Mouse (Mus musculus): ENCODE measurements around the gene Ubap2.
A peak's percentile ranks its signal among the peaks of the same experiment; 100 is the strongest.

Ubap2 gene

DNA sequence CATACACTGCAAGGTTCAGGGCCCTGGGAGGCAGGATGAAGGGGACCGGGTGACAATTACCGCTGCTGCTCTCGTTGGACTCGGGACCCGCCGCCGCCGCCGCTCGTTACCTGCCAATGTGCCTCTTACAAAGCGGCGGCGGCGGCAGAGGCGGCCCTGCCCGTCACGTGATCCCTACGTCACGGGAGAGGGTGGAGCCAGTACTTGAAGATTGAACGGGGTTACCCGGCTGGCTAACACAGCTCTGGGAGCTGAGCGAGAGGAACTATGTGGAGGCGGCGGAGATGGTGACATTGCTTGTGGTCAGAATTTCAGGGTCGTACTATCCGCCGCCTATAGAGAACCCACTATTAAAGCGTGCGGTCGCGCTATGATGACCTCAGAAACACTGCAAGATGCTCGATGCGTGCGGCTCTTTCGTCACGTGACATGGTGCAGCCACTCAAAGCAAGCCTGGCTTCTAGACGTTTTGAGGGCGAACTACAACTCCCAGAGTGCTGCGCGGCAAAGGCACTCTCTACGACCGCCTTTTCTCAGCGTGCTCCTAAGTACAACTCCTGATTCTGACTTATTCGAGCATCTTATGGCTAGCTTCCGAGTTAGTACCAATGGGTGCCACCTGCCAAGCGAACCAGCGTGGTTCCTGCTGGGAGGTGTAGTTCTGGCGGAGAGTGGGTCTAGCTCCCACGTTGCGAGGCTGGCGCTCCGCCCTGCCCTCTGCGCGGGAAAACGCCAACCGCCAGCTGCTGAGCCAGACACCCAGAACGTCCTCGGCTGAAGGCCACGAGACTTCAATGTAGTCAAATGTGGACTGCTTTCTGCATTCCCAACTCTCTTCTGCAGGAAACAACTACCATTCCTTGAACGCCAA is at the start of gene Ubap2:
Gene Ubap2, minus strand, starts transcription at position 165 of the 871 bp plus-strand sequence.
- peak; percentile 92 to 98 for DNase-seq

DNA sequence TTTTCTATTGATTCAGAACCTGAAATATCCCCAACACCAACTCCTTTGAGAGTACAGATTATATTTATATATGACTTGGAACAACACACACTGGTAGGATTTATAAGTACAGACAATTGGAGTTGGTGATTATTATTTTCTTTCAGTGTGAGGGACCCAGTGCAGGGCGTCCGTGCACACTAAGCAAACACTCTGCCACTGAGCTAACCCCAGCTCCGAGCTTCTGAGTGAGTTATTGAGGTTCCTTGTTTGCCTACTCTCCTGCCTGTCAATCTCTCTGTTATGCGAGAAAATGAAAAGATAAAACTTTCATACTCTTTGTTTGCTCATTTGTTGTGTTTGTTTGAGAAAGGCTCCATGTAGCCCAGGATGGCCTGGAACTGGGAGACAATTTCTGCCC is 46.0 kb upstream of the Ubap2 start:
- no peak for DNase-seq

DNA sequence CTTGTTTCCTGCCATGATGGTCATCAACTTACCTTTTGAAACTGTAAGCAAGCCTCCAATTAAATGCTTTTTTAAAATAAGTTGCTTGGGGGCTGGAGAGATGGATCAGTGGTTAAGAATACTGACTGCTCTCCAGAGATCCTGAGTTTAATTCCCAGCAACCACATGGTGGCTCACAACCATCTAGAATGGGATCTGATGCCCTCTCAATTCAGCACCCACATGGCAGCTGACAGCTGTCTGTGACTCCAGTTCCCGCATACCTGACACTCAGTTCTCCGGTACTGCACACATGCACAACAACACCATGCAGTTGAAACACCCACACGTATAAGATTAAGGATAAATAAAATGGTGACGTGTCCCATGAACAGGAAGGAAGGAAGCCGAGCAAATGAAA is 43.3 kb upstream of the Ubap2 start:
- no peak for DNase-seq

DNA sequence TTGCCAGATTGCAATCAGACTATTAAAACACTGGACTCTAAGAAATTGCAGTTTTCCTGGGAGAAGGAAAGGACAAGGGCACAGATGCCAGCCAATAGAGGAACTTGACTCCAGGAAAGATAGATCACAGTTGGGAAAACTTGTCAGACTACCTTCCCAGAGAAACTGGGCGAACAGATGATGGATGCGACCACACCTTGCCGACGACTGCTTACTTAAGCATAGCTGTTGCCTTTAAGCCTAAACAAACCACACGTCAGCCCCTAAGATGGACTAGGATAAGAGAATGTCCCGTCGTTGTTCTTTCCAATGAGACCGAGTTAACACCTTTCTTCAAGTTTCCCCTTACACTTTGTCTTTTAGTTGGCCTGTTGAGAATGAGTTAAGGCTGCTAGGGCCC is 40.2 kb upstream of the Ubap2 start:
- no peak for DNase-seq

DNA sequence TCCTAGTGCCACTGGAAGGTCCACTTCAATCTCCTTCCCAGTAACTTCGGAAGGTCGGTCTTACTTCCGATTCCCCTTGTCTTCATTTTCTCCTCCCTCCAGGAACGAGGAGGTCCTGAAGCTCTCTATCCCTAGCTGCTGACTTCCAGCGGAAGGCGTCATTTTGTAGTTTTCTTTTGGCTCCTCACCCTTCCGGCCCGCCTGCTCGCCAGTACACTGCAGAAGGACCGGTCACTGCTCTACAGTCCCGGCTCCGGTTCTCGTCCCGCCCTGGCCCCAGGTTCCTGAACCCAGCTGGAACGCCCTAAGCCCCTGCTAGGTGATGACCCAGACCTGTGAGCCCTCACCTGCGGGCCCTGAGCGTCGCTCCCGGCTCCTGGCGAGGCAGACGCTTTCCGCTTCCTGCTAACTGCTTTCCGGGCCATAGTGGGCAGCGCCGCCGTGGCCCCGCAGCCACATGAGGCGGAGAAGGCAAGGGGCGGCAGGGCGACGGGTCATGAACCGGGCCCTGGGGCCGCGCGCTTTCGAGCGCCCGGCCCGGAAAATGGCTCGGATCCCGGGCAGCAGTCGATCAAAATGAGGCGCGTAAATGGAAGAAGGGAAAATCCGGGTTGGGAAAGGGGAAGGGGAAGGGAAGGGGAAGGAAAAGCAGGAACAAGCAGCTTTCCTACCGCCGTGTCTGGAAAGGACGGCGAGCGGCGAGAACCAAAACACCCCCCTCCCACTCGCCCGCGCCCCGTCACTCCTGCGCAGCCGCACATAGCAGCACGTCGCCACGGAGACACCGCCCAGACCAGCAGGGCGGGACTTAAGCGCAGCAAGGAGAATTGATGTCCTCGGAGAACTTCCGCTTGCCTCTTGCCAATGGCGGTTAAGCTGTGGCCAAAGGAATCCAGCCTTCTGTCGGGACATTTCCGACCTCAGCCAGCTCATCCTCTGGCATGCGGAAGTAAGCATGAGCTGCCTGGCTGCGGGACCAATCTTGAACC is 39.5 kb upstream of the Ubap2 start, which contains the start of gene Dcaf12:
Gene Dcaf12, minus strand, starts transcription at position 749 of the 989 bp plus-strand sequence.
- peak; percentile 89 to 91 for DNase-seq

DNA sequence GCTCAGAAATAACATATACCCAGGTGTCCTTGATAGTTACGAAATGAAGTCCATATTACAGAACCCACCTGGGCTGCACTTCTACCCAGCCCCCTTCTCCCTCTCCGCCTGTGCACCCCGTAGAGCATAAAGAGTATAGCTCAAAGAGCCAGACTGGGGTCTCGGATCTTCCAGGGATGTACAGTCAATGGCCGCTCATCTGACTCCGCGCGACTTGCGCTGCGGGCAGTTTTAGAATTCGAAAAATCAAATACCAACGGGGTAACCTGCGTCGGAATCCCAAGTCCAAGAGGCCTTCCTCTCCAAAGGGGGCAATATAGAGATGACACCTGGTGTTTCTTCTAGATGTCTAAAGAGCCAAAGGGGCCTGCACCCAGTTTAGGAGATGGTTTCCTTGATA is 38.8 kb upstream of the Ubap2 start:
- DNase-seq: no peak

DNA sequence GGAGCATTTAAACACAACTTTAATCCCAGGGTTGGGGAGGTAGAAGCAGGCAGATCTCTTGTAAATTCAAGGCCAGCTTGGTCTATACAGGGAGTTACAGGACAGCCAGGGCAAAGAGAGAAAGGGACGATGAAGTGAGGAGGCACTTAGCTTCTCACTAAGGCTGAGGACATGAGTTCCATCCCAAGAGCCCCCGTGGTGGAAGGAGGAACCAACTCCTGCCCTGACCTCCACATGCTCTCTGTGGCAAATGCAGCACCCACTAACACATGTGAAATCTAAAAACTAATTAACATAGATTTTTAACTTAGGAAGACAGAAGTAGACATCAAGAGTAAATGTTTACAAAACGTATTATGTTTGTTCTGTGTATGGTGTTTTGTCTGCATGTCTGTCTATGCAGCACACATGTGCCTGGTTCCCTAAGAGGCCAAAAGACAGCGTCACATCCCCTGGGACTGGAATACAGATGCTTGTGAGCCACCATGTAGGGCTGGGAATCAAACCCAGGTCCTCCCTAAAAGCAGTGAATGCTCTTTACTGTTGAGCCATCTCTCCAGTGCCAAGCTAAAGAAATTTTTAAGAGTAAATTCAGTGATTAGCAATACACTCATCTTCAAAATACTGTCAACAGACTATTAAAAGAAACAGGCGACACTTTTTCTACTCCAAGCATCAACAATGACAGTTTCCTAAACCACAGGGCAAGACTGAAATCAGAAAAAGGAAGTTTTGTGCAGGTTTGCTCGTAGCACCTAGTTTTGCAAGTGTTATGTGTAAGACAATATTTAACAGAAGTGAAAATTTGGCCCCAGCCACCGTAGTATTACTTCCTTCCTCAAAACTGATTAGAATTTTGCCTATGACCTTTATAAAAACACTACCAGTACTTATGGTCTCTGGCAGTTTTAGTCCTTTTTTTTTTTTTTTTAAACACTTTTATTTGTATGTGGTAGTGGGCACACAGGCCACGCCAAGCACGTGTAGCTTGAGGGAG is 35.9 kb upstream of the Ubap2 start:
- no peak for DNase-seq

DNA sequence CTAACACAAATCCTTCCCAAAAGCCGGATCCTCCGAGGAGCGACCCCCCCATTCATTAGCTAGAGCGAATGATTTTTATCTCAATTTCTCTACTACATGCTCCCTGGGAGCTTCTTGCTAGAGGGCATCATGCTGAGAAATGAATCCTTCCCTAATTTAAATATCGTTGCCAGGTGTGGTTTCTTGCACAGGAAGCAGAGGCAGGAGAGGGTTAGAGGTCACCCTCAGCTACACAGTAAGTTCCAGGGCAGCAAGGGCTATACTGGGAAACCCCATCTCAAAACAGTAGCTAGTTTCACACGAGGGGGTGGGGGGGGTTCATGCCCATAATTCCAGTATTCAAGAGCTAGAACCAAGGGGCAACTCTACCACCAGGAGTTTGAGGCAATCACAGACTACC is 32.5 kb upstream of the Ubap2 start:
- no peak for DNase-seq

DNA sequence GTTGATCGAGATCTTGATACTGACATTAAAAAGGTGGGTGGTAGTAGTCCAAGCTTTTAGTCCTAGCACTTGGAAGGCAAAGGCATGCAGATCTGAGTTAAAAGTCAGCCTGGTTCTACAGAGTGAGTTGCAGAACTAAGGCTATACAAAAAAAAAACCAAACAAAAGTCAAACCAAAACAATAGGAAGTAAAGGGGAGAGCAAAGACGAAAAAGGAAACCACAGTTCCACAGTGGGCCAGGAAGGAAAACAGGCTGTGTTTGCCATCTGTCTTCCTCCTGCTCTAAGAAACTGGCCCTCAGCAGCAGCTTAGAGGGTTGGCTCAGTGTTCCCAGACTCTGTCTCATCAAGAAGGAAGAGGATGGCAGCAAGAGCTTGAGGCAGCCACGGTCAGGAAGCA is 29.4 kb upstream of the Ubap2 start:
- peak in 1 of 2 experiments; percentile 15 for DNase-seq

DNA sequence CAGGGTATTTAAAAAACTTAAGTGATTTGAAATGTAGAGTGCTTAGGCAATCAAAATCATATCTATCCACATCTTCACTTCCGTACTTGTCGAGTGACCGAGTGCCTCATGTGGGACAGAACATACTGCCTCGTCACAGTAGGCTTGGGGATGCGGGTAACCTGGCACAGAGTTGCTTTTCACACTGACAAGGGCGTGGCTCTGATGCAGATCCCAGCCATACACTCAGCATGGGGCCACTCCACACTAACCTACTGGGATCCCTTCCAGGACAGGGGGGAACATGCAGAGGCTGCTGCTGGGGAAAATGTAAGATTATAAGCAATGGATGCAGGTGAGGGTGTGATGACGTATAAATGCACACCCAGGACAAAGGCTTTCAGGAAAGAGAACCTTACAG is 28.7 kb upstream of the Ubap2 start:
- no peak for DNase-seq

DNA sequence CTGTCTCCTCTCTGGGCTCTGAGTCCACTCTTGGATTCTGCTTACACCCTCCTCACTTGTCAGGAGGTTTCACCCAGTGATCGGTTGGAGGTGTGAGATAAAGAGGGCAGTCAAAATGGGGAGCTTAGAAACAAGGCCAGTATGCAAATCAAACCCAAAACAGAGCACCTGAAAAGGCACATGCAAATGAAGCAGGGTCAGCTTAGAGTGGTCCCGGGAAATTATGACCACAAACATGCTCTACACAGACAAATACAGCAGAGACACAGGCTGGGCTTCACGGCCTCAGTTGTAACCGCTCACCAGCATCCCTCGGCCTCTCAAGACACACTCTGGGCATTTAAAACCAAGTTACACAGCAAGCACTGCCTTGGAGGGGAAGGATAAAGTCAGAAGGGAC is 24.0 kb upstream of the Ubap2 start:
- DNase-seq: no peak

DNA sequence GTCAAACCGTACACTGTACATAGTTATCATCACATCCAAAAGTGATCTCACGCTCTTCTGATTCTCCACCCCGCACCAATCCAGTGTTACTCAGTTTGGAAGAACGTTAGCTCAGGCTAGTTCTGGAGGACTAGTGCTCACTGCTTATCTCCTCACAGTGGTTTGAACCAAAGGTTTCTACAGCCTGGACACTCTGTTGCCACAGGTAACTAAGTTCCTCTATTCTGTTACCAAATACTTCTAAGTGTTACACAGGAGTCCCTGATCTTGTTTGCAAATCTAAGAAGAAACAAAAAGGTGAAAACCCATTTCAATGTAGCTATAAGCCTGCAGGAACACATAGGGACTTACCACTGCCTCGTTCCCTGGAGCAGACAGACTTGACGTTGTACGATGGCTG is 21.0 kb upstream of the Ubap2 start:
- DNase-seq: no peak

DNA sequence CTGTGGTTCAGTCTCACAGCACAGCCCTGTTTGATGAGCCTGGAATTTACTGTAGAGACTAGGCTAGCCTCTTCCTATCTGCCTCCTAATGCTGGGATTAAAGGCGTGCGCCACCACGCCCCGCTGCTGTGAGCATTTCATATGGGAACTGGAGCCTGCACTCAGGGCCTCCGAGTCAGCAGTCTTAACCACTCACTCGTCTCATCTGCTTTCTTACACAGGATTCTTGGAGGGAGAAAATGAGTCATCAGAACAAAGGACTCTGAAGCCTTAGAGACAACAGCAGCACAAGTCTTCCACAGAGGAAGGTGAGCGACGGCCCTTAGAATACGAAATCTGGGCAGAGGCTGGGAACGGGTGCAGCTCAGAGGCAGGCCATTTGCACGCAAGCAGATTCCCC is 20.6 kb upstream of the Ubap2 start:
- no peak for DNase-seq

DNA sequence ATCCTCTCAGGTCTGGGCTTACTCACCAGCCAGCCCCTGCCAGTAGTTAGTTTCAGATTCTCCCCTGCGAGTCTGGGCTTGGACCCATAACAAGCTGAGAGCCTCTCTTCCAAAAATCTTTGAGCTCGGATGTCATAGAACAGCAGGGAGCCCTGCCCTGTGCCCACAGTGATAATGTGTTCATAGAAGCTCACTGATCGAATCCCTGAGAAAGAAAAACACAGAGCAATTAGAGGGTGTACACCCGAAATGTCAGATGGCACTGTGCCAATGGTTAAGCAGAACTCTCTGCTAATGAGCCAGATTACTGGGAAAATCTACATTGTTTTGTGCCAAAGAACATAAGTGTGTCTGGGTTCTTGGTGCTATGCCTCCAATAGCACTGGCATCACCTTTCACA is 19.0 kb upstream of the Ubap2 start:
- no peak for DNase-seq

DNA sequence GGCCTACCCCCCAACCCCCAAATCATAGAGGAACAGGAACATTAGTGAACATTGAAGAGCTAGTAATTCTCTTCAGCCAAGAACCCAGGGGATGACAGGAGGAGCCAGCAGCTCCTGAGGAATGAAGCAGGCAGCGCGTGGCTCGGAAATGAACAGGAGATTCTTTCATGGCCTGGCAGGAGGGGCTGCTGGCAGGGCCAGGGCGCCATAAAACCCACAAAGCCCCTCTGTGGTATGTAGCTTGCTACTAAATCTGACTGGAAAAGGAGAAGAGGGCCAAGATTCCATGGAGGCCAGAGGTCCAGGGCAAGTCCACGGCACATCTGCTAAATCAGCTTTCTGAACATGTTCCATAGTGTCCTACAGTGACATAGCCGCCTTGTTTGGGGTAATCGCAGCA is 14.9 kb upstream of the Ubap2 start:
- no peak for DNase-seq

DNA sequence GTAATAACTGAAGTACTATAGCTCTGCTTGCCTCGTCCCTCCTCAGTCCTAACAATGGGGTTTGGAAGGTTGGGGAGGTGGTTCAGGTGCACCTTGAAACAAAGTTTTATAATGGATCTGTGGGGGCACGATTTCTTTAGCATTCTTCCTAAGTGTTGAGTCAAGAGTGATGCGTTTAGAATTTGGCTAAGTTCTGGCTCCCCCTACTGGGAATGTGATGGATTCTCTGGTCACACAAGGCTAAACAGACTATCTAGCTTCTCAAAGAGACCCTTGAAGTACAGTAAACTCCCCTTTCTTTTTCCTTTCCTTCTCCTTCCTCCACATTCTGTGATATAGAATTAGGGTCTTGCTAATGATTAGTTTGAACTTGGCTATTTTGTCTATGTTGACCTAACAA is 11.5 kb upstream of the Ubap2 start:
- DNase-seq: no peak

DNA sequence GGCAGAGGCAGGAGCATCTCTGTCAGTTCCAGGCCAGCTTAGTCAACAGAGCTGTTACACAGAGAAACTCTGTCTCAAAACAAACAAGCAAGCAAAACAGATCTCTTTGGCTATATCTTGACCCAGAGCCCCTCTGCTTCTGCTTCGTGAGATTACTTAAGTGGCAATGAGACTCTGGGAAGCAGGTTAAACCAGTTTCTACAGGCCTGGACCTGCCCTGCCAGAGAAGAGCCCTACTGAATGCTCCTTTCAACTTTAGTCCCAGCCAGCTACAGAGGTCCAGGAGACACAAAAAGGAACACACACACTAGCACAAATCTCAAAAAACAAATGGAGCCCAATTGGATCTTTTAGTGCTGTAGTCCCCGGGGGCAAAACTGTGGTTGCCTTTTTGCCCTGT is 9.1 kb upstream of the Ubap2 start:
- DNase-seq: no peak

DNA sequence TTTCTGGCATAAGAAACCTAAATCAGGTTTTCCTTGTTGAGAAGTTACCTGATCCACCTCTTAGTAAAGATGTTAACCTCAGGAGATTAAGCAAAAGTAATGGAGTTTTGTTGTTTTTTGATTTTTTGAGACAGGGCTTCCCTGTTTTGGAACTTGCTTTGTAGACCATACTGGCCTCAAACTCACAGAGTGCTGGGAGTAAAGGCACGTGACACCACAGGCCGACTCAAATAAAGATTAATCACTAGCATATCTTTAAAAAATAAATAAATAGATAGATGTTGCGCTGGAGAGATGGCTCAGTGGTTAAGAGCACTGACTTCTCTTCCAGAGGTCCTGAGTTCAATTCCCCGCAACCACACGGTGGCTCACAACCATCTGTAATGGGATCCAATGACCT is 983 bp upstream of the Ubap2 start:
- no peak for DNase-seq

DNA sequence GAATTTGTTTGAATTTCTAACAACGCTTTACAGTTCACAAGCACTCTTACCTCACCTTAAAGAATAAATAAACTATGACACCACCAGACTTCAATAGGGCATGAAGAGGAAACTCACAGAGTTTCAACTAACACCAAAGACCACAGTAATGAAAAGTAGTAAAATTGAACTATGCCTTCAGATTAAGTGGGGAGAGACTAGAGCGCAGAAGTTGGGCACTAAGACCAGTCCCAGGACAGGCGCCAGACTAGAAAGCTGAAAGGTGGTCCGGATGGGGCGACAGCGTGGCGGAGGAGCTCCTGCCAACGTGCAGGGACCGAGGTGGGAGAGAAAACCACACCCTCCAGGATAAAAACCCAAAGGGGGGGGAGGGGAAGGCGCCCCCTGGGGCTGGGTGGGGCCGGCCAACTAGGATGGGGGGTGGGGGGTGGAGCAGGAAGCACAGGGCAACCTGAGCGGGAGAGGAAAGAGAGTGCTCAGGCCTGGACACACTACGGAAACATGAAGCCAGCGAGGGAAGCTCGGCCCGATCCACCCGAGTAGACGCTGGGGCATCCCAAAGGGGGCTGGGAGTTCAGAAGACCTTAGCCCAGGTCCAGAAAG is 466 bp downstream of the Ubap2 start:
- DNase-seq: no peak

DNA sequence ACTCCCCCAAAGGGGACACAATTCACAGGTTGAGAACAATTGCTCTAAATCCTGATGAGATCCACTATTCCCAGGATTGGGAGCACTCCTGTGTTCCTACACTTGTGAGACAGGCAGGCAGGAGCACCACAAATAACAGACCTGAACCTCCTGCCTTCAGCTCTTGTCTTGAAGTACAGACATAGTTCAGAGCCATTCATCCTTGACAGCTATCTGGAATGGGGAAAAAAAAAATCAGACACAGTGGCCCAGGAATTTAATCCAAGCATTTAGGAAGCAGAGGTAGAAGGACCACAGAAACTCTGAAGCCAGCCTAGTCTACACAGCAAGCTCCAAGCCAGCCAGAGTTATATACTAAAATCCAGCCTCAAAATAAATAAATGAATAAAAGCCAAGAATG is 6.8 kb downstream of the Ubap2 start:
- no peak for DNase-seq

DNA sequence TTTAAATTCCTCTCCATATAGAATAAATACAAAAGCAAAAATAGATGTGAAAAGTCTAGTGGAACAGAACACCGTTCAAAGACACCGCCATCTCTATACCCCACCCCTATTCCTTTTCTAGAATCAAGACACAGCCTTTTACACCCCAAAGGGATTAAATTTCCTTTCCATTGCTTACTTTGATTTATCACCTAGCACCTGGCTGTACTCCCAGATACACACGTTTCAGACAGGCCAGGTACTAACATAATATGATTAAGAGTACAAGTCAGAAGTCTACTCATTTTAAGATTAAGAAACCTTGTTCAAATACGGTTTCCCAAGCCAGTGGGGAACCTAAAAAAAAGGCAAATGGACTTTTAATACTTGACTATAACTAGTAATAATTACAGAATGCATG is 8.6 kb downstream of the Ubap2 start:
- no peak for DNase-seq

DNA sequence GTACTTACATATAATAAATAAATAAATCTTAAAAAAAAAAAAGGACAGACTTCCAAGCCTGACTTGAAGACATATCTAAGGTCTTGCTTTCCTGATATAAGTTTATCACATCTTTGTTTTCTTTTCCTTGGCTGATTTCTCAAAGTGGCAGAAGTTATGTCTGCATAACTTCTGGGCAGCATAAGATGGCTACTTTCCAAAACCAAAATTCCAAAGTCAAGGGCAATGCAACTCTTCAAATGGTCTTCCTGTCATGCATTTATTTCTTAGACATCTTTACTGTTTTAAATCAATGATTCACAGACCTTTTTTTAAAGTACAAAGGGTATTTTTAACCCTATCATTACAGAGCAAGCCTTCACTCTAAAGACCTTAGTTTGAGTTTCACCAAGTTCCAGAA is 14.3 kb downstream of the Ubap2 start:
- no peak for DNase-seq
